23 mouse cellular contexts compared by ENCODE assay signal in genomic region chrX:73854326-73855086, GRCm38 (mm10). TPM values are rescaled to one million over a fixed set of nuclear protein-coding genes. Genes with fewer than 3 reads are reported as not detected.
DNase-seq lines count a peak whose midpoint lies in the region; ATAC-seq and TF ChIP-seq lines count a peak whose summit lies in the region.
"Had no signal": no experiment of that assay in that cellular context is flagged by ENCODE, and none has a peak within 500 bp of the region (broad histone marks: within the 10 kb centered on the region; RNA-seq: fewer than 3 reads in every experiment).

No protein-coding gene starts in this region.

- no peak for TF ChIP-seq CTCF in brain, embryonic 14.5 days (IDR thresholded peaks at IDR 0.05; ENCODE audit: borderline replicate concordance, extremely low read depth, insufficient read depth, insufficient read length)

- no peaks in the 10 kb centered on the region for H3K27me3 ChIP-seq in midbrain, embryonic 14.5 days (ENCODE audit: control insufficient read depth, insufficient read depth, low read length)

- peak; percentile 44 for DNase-seq in heart, adult 11 months
- DNase-seq in heart, adult 8-10 months (ENCODE audit: low spot score) = no peak
- DNase-seq in brain, embryonic 14.5 days (ENCODE audit: low read depth) = peak; percentile 31
- peak; percentile 41 to 67 for DNase-seq in cerebellum, adult 18-20 months
- DNase-seq in cerebellum, postnatal 14 days = peak; percentile 62 to 76
- DNase-seq in lung, postnatal 10 days = no peak
- no peak for DNase-seq in midbrain, embryonic 14.5 days
- DNase-seq: adrenal gland, adult 2 months; kidney, postnatal 25 days; lung, embryonic 14.5 days; lung, postnatal 4 days; thymus, adult 18-20 months; thymus, postnatal 36 days had no signal

- H3K4me2 ChIP-seq in midbrain, embryonic 14.5 days (ENCODE audit: low read length) = no peak overlapping the region
- H3K4me2 ChIP-seq: lung, embryonic 14.5 days had no signal

- no peak overlapping the region for H3K9ac ChIP-seq in midbrain, embryonic 14.5 days (replicated peaks; ENCODE audit: low read length)
- H3K9ac ChIP-seq: liver, embryonic 14.5 days; lung, embryonic 14.5 days had no signal

- H3K4me3 ChIP-seq in midbrain, embryonic 14.5 days (replicated peaks; ENCODE audit: low read depth, low read length) = no peak overlapping the region
- H3K4me3 ChIP-seq: heart, embryonic 10.5 days; hindbrain, embryonic 10.5 days; layer of hippocampus, adult 2 months had no signal

- TF ChIP-seq POLR2A in brain, embryonic 14.5 days (IDR thresholded peaks at IDR 0.05; ENCODE audit: borderline replicate concordance, extremely low read depth, insufficient read depth, insufficient read length, poor library complexity, severe bottlenecking) = no peak

- 88% methylated on average over 9 of the region's 9 CpGs for WGBS in midbrain, embryonic 14.5 days

- no peak overlapping the region for H3K27ac ChIP-seq in midbrain, embryonic 14.5 days (replicated peaks; ENCODE audit: low read depth, low read length)
- H3K27ac ChIP-seq: heart, embryonic 10.5 days; hindbrain, embryonic 10.5 days; layer of hippocampus, adult 2 months; liver, embryonic 14.5 days had no signal

- no peak for ATAC-seq in midbrain, embryonic 14.5 days (ENCODE audit: low FRiP score, low TSS enrichment)
- ATAC-seq: intestine, postnatal 0 days had no signal

- no peaks in the 10 kb centered on the region for H3K4me1 ChIP-seq in midbrain, embryonic 14.5 days (ENCODE audit: control insufficient read depth, insufficient read depth, low read length)
- H3K4me1 ChIP-seq: hindbrain, embryonic 10.5 days had no signal

- peaks cover 31% of the 10 kb centered on the region for H3K36me3 ChIP-seq in midbrain, embryonic 14.5 days (ENCODE audit: control insufficient read depth, insufficient read depth, low read length)
- H3K36me3 ChIP-seq: heart, embryonic 10.5 days; hindbrain, embryonic 10.5 days had no signal

- no peaks in the 10 kb centered on the region for H3K9me3 ChIP-seq in midbrain, embryonic 14.5 days (ENCODE audit: control insufficient read depth, low read length)
- H3K9me3 ChIP-seq: heart, embryonic 10.5 days; hindbrain, embryonic 10.5 days had no signal

RNA-seq across cellular contexts. Expression of gene Pdzd4, which starts 29.7 kb away (rescaled TPM):
- 1 to 10 TPM; 1.2 to 1.7 (median 1.6) TPM for total RNA-seq in heart, adult 8-10 months (2022)
- 88.2 and 125 TPM in 2 replicates for polyA plus RNA-seq in brain, embryonic 14.5 days (2012; rRNA removed)
- polyA plus RNA-seq in midbrain, embryonic 14.5 days (2014; fragmentation: Nextera tagmentation; extraction: Ambion mirVana) = 5.9 and 20.8 TPM in 2 replicates

RNA-seq across cellular contexts. Expression of gene Avpr2, which starts 37.4 kb away (rescaled TPM):
- not detected for total RNA-seq in heart, adult 8-10 months (2022)
- polyA plus RNA-seq in brain, embryonic 14.5 days (2012; rRNA removed) = not detected in 2 replicates
- polyA plus RNA-seq in midbrain, embryonic 14.5 days (2014; fragmentation: Nextera tagmentation; extraction: Ambion mirVana) = not detected in 2 replicates
- total RNA-seq: adrenal gland, adult 2 months; gastrocnemius, adult 18-20 months; gastrocnemius, postnatal 4 days; layer of hippocampus, adult 2 months; left cerebral cortex, postnatal 25 days had no signal
- polyA plus RNA-seq: adrenal gland, adult 2 months; embryonic facial prominence, embryonic 14.5 days; heart, embryonic 10.5 days; intestine, postnatal 0 days; limb, embryonic 14.5 days; lung, embryonic 14.5 days had no signal

RNA-seq across cellular contexts. Expression of gene L1cam, which starts 41.4 kb away (rescaled TPM):
- 1 to 10 TPM; 3.3 to 5.3 (median 4.2) TPM for total RNA-seq in heart, adult 8-10 months (2022)
- polyA plus RNA-seq in brain, embryonic 14.5 days (2012; rRNA removed) = 141 and 249 TPM in 2 replicates
- polyA plus RNA-seq in midbrain, embryonic 14.5 days (2014; fragmentation: Nextera tagmentation; extraction: Ambion mirVana) = 84.0 and 103 TPM in 2 replicates

Comparison
In these comparisons a context has a peak if more than half of its experiments do, and no peak if none do; other contexts are left out.
1. DNase-seq: peak in heart, adult 11 months (single experiment), brain, embryonic 14.5 days (single experiment), cerebellum, adult 18-20 months (2 of 2) and cerebellum, postnatal 14 days (2 of 2); none in heart, adult 8-10 months (single experiment), lung, postnatal 10 days (single experiment) and midbrain, embryonic 14.5 days (single experiment).